Mouse (Mus musculus) heart, adult 2 months (tissue): Measurements from ENCODE around the gene Slc25a29. TPM values are rescaled to one million over a fixed set of nuclear protein-coding genes. Genes with fewer than 3 reads are reported as not detected.

Experiments used
- DNase-seq, 2 experiments: peaks; one replicate each; pipeline ENCODE4 v3.0.0; 2021
- H3K27ac ChIP-seq: fragments of 200-600 bp; 2 replicates; pipeline ENCODE4 v1.8.1; 2022
- H3K27me3 ChIP-seq: fragments of 200-500 bp; 2 replicates; pipeline ENCODE4 v1.6.1; 2012; ENCODE audit warnings: mild to moderate bottlenecking, low read length, inconsistent platforms, mixed read lengths; ENCODE audit not compliant: control insufficient read depth, insufficient read depth
- H3K36me3 ChIP-seq: fragments of 200-500 bp; 2 replicates; pipeline ENCODE4 v1.6.1; 2012; ENCODE audit warnings: low read length, inconsistent platforms; ENCODE audit not compliant: control insufficient read depth, insufficient read depth
- H3K4me1 ChIP-seq: fragments of 200-500 bp; 2 replicates; pipeline ENCODE4 v1.6.1; 2011; ENCODE audit warnings: low read length; ENCODE audit not compliant: control insufficient read depth, insufficient read depth
- H3K4me3 ChIP-seq: fragments of 200-600 bp; 2 replicates; pipeline ENCODE4 v1.8.1; 2022
- H3K79me2 ChIP-seq: fragments of 200-500 bp; replicated peaks from 2 replicates; pipeline ENCODE4 v1.6.1; 2012; ENCODE audit warnings: mild to moderate bottlenecking, inconsistent platforms, low read length, moderate library complexity, mixed read lengths; ENCODE audit not compliant: control insufficient read depth, insufficient read depth
- H3K9ac ChIP-seq: fragments of 200-500 bp; 2 replicates; pipeline ENCODE4 v1.6.1; 2012; ENCODE audit warnings: low read depth, mild to moderate bottlenecking, control low read depth, inconsistent platforms, low read length, mixed read lengths
- CTCF ChIP-seq: fragments of 200-600 bp; IDR thresholded peaks from 2 replicates; pipeline ENCODE4 v1.8.1; 2022; ENCODE audit warnings: antibody characterized with exemption, mild to moderate bottlenecking, moderate library complexity
- EP300 ChIP-seq: fragments of 200-500 bp; IDR thresholded peaks from 2 replicates; pipeline ENCODE4 v1.6.1; 2011; ENCODE audit warnings: low read depth, low read length, control low read depth; ENCODE audit not compliant: insufficient read depth
- POLR2A ChIP-seq: fragments of 200-500 bp; IDR thresholded peaks from 2 replicates; pipeline ENCODE4 v1.6.1; 2011; ENCODE audit warnings: mild to moderate bottlenecking, low read depth, low read length, control low read depth; ENCODE audit not compliant: insufficient read depth
- WGBS: fragments of 180-500 bp; shearing (Covaris S2); methylation state at CpG from one replicate; pipeline ENCODE4 v1.1.7; 2018; 5-methylcytosine and 5-hydroxymethylcytosine counted together
- intact Hi-C: fragments of 180-260 bp; cut with DNase I; formaldehyde crosslinking; loops from one replicate; pipeline ENCODE4 v1.15.1; 2025
- polyA plus RNA-seq: library from polyadenylated mRNA; depleted of rRNA; stranded (reverse); fragments of >200 nt; gene quantifications from 2 replicates; pipeline ENCODE4 v1.2.3, GENCODE M21; 2012
- total RNA-seq, 2 experiments: library from RNA; stranded (reverse); gene quantifications; 2 replicates each; pipeline ENCODE4 v1.2.3; 2021

The Slc25a29 gene
- total and polyA plus RNA-seq, 3 experiments, result 8.0 to 16.8 (median 14.2) TPM

DNA sequence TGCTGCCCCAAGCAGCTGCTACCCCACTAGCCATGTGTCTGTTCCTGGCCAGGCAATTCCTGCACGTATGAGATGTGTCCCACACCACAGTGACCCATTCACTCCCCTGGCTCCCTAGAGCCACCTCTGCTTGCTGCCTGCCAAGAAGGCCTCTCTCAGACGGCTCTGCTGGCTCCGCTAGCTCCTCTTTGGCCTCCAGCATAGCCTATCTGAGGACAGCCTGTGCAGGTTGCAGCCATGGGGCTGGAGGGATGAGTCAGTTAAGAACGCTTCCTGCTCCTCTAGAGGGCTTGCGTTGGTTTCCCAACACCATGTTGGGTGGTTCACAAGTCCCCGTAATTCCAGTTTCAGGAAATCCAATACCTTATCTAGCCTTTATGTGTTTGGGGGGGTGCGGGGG is 7.0 kb upstream of the Slc25a29 start:
- no peak overlapping the region for H3K9ac ChIP-seq
- intact Hi-C loops, result no loop called here
- no peak for TF ChIP-seq EP300
- H3K4me1 ChIP-seq, result peaks cover 2% of the 10 kb centered on the region; the same call in 1 of the 2 replicates
- DNase-seq, result peak in 1 of 2 experiments; percentile 33
- no peaks in the 10 kb centered on the region for H3K36me3 ChIP-seq
- no peak overlapping the region for H3K27ac ChIP-seq
- WGBS, result 66% methylated on average over 7 of the region's 7 CpGs
- no peaks in the 10 kb centered on the region for H3K27me3 ChIP-seq
- H3K79me2 ChIP-seq, result no peaks in the 10 kb centered on the region
- H3K4me3 ChIP-seq, result no peak overlapping the region

DNA sequence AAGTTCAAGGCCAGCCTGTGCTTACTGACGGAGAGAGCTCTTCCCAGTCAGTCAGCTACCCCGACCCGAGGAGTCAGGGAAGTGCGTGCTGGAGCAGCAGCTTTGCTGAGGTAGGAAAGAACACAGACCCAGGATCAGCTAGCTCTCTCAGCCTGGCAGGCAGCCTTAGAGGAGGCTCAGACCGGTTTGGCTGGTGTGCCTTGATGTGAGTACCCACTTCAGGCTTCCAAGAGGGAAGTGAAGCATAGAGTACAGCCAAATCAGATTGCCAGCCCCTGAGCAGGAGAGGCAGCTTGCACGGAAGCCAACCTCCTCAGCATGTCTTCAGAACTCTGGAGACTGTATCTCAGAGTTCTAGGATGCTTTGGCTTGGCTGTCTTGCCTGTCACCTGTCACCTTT is 5.5 kb upstream of the Slc25a29 start:
- Histone ChIP-seq H3K9ac (no peak overlapping the region), H3K27ac (no peak overlapping the region), H3K4me1 (peaks cover 8% of the 10 kb centered on the region), H3K4me3 (no peak overlapping the region), H3K27me3 (no peaks in the 10 kb centered on the region), H3K79me2 (no peaks in the 10 kb centered on the region; the same call in 1 of the 2 replicates), H3K36me3 (no peaks in the 10 kb centered on the region)
- TF ChIP-seq CTCF (no peak), EP300 (no peak), POLR2A (no peak)
- 61% methylated on average over 6 of the region's 6 CpGs for WGBS
- intact Hi-C loops, result no loop called here
- DNase-seq, result no peak

DNA sequence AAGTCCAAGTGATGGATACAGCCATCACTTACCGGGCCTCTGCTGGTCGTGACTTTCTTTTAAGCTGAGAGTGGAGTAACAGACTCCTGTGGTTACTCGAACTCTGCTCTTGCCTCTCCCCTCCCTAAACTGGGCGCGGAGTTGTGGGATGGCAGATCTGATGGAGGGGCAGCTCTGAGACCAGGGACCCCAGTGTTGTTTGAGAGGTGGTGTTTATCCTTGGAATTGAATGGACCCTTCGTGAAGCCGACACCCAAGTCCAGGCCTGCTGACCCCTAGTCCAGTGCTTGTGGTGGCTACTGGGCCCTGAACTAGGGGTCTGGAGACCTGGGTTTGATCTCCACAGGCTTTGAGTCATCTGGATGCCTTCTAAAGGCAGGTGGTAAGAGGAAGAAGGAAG is 1.0 kb upstream of the Slc25a29 start:
- H3K4me3 ChIP-seq, result peak overlapping the region; percentile 72
- TF ChIP-seq EP300, result no peak
- no peak for TF ChIP-seq CTCF
- no peak for TF ChIP-seq POLR2A
- intact Hi-C loops, result no loop called here
- H3K27me3 ChIP-seq, result no peaks in the 10 kb centered on the region
- H3K9ac ChIP-seq, result peak overlapping the region; percentile 60
- no peaks in the 10 kb centered on the region for H3K36me3 ChIP-seq
- no peaks in the 10 kb centered on the region; the same call in 1 of the 2 replicates for H3K79me2 ChIP-seq
- H3K4me1 ChIP-seq, result peaks cover 13% of the 10 kb centered on the region
- no peak for DNase-seq
- 35% methylated on average over 7 of the region's 7 CpGs for WGBS
- H3K27ac ChIP-seq, result peak overlapping the region; percentile 95

DNA sequence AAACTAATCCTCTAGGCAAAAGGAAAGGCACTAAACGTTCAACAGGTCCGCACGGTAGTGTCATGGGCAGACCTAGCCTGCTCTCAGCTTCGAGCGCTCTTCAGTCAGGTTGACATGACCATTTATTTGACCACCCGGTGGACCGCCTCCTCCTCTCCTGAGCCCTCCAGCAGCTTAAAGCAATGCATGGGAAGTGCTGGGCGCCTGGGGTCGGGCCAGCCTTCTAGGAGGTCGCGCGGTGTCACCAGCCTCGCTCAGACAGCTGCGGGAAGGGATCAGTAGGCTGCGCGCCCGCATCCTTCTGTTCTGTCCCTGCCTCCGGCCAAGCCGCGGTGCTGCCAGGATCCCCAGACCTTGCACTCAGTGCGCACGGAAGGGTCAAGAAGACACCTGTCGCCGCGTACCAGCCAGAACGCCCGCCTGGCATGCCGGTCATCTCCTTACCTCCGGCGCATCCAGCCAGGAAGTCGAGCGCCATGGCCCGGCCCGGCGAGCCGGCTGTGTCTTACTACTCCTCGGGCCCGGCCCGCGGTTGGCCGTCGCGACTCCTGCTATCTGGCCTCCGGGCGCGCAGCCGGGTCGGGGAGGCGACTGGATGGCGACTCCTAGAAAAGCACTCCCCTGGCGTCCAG is 359 bp downstream of the Slc25a29 start:
- DNase-seq, result no peak
- peaks cover 11% of the 10 kb centered on the region for H3K4me1 ChIP-seq
- intact Hi-C loops, result loop anchor here (2.0 kb wide), 2 partner anchors 25 to 41 kb away; no protein-coding TSS in a partner anchor
- 3% methylated on average over 51 of the region's 51 CpGs for WGBS
- no peaks in the 10 kb centered on the region for H3K27me3 ChIP-seq
- no peaks in the 10 kb centered on the region for H3K36me3 ChIP-seq
- H3K27ac ChIP-seq, result peak overlapping the region; percentile 66
- TF ChIP-seq POLR2A, result no peak; the same call in 1 of the 2 replicates
- TF ChIP-seq EP300, result no peak
- no peak for TF ChIP-seq CTCF
- H3K79me2 ChIP-seq, result no peaks in the 10 kb centered on the region; the same call in 1 of the 2 replicates
- H3K4me3 ChIP-seq, result peak overlapping the region; percentile 72
- H3K9ac ChIP-seq, result peak overlapping the region; percentile 82

- peak overlapping the region; percentile 66; the same call in 1 of the 2 replicates for H3K27ac ChIP-seq
- TF ChIP-seq EP300, result no peak
- no peak for TF ChIP-seq CTCF
- no peak for TF ChIP-seq POLR2A
- peaks cover 11% of the 10 kb centered on the region for H3K4me1 ChIP-seq
- H3K79me2 ChIP-seq, result no peaks in the 10 kb centered on the region; the same call in 1 of the 2 replicates
- intact Hi-C loops, result loop anchor here (2.0 to 5.0 kb wide), 3 partner anchors 24 to 58 kb away; partner anchors contain the start of genes Wars and Wdr25
- peak overlapping the region; percentile 72 for H3K4me3 ChIP-seq
- WGBS, result 40% methylated on average over 5 of the region's 5 CpGs
- no peaks in the 10 kb centered on the region for H3K36me3 ChIP-seq
- H3K27me3 ChIP-seq, result no peaks in the 10 kb centered on the region
- DNase-seq, result no peak
- peak overlapping the region; percentile 82 for H3K9ac ChIP-seq
These were observed 897 bp downstream of the Slc25a29 start for GRCm38 (mm10) chr12:108834786-108835185.

DNA sequence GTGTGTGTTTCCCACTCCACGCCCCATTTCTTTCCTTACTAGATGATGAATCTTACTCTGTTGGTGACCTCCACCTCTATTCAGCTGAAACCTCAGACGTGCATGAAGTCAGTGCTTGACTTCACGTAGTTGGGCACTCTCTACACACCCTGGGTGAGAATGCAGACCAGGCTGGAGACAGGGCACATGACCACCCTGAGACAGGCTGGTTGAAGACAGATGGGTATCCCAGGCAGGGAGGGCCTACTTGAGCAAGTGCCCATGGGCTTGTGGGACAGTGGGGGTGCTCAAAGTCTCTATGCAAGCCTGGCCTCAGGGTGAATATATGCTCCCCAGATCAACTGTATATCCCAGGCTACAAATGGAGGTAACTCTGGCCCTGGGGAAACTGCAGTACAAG is 1.3 kb downstream of the Slc25a29 start:
- H3K9ac ChIP-seq, result no peak overlapping the region
- peaks cover 11% of the 10 kb centered on the region for H3K4me1 ChIP-seq
- intact Hi-C loops, result loop anchor here (2.0 to 5.0 kb wide), 3 partner anchors 24 to 58 kb away; partner anchors contain the start of genes Wars and Wdr25
- TF ChIP-seq POLR2A, result no peak
- TF ChIP-seq CTCF, result no peak
- TF ChIP-seq EP300, result no peak
- no peak for DNase-seq
- no peak overlapping the region for H3K4me3 ChIP-seq
- no peaks in the 10 kb centered on the region for H3K36me3 ChIP-seq
- no peak overlapping the region for H3K27ac ChIP-seq
- 93% methylated on average over 3 of the region's 3 CpGs for WGBS
- H3K27me3 ChIP-seq, result no peaks in the 10 kb centered on the region
- no peaks in the 10 kb centered on the region; the same call in 1 of the 2 replicates for H3K79me2 ChIP-seq
